Mouse (Mus musculus) embryonic fibroblast, embryonic 13.5 days (primary cell): ENCODE measurements at regions not wholly inside any gene's neighbourhood (a gene's known extent, or its start where the extent isn't known, plus 50 kb on each side); places are given as distances from the start of the nearest gene placed in this dataset.

Experiments
- CTCF ChIP-seq: IDR thresholded peaks from 2 replicates; pipeline ENCODE4 v1.5.1; 2011; ENCODE audit warnings: mild to moderate bottlenecking, control low read depth, low read length, moderate library complexity, borderline replicate concordance; ENCODE audit not compliant: insufficient read depth
- POLR2A ChIP-seq: IDR thresholded peaks from 2 replicates; pipeline ENCODE4 v1.6.1; 2011; ENCODE audit warnings: low read depth, mild to moderate bottlenecking, control low read depth, low read length, moderate library complexity

DNA sequence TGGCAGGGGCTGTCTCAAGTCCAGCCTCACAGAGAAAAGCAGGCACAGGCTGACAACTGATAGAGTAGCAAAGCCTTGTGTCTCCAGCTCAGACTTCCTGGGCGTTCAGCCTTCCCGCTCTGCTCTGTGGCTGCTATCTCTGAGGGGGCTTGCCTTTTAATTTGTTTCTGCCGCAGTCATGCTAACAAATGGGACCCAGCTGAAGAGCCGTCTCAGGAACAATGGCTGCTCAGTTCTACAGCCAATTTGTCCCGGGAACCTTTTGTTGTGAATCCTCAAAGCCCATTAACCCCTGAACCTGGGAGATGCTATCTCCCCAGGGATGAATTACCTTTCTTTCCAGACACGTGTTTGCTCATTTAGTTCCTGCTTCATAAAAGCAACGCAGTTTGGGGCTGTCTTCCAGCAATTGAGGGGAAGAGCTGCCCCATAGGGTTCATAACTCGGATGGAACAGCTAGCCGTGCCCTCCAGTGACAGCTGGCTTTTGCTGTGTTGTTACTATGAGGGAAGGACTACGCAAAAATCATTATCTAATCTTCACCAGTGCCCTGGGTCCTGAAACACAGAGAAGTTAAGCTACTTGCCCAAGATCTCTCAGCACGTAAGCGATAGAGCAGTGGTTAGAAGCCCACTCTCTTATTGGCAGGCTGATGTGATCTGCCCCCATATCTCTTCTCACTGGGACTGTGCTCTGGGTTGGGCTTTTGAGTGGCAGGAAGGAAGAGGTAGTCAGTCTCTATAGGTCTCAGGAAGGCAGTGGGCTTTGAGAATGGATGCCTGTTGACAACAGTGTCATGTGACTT, 240.9 kb downstream of the Rybp start:
- TF ChIP-seq CTCF (no peak), POLR2A (no peak)
